Mouse (Mus musculus): ENCODE data around the gene Lrrc41.

- TF ChIP-seq CTCF (IDR thresholded peaks at IDR 0.05; ENCODE audit: control insufficient read depth, insufficient read depth, insufficient replicate concordance, low read depth, low read length) (no peak), POLR2A (IDR thresholded peaks at IDR 0.05; ENCODE audit: control insufficient read depth, low read depth, low read length) (no peak)
Observed at GRCm38 (mm10) chr4:116142269-116142668, 67.2 kb downstream of the Lrrc41 start.

Data from testis, adult 2 months (tissue).